Mouse (Mus musculus) liver, embryonic 16.5 days (tissue): ENCODE data around the gene Olfr1444. TPM values are rescaled to one million over a fixed set of nuclear protein-coding genes. Genes with fewer than 3 reads are reported as not detected.

ENCODE experiments used
- ATAC-seq: fragments of 200-750 bp; cut with Nextera tagmentation; 2 replicates; pipeline ENCODE4 v1.8.0; 2017; ENCODE audit warnings: low read depth, mild to moderate bottlenecking, moderate number of reproducible peaks, moderate library complexity
- H3K27ac ChIP-seq: fragments of 300-500 bp; sonication (generic); 2 replicates; pipeline ENCODE4 v1.5.1; 2014; ENCODE audit warnings: mild to moderate bottlenecking, low read length
- H3K27me3 ChIP-seq: fragments of 300-500 bp; sonication (generic); 2 replicates; pipeline ENCODE4 v1.6.1; 2014; ENCODE audit warnings: low read depth, low read length, mixed read lengths; ENCODE audit not compliant: control insufficient read depth, insufficient read depth
- H3K36me3 ChIP-seq: fragments of 300-500 bp; sonication (generic); 2 replicates; pipeline ENCODE4 v1.6.1; 2014; ENCODE audit warnings: mild to moderate bottlenecking; ENCODE audit not compliant: control insufficient read depth, insufficient read depth
- H3K4me1 ChIP-seq: fragments of 300-500 bp; sonication (generic); 2 replicates; pipeline ENCODE4 v1.6.1; 2014; ENCODE audit warnings: low read depth, low read length, mixed read lengths; ENCODE audit not compliant: control insufficient read depth
- H3K4me2 ChIP-seq: fragments of 300-500 bp; sonication (generic); 2 replicates; pipeline ENCODE4 v1.6.1; 2014; ENCODE audit warnings: low read depth, low read length, mixed read lengths
- H3K4me3 ChIP-seq: fragments of 300-500 bp; sonication (generic); 2 replicates; pipeline ENCODE4 v1.5.1; 2014; ENCODE audit warnings: low read depth, mild to moderate bottlenecking, low read length
- H3K9ac ChIP-seq: fragments of 300-500 bp; sonication (generic); 2 replicates; pipeline ENCODE4 v1.6.1; 2014; ENCODE audit warnings: low read depth, low read length
- H3K9me3 ChIP-seq: fragments of 300-500 bp; sonication (generic); replicated peaks from 2 replicates; pipeline ENCODE4 v1.6.1; 2016; ENCODE audit warnings: low read length; ENCODE audit not compliant: control insufficient read depth
- WGBS: fragments of 180-500 bp; shearing (Covaris S2); extraction: QIAGEN DNeasy Blood & Tissue Kit; methylation state at CpG from one replicate; pipeline ENCODE4 v1.1.7; 2014; ENCODE audit not compliant: insufficient replicate concordance; 5-methylcytosine and 5-hydroxymethylcytosine counted together
- polyA plus RNA-seq: library from polyadenylated mRNA; unstranded; fragments of >200 nt; fragmentation: Nextera tagmentation; extraction: Ambion mirVana; gene quantifications from 2 replicates; pipeline ENCODE4 v1.2.1, GENCODE M21; 2015

The Olfr1444 gene
- polyA plus RNA-seq, result not detected in 2 replicates

DNA sequence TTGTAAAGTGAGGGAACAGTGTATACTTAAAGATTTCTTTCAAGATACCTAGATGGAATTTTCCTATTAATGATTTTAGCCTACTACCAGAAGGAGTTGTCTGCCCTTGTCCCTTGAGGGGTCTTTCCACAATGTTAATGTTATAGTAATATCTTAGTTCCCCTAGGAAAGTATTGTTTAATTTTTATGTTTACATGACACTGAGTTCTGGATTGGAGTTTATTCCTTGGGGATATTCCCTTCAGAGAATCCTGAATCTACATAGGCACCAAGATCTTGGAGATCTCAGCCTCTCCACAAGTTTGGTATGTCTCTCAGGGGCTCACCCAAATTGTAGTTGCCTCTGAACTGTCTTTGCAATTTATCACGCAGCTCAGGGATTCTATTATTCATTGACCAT, at the start of gene Olfr1444:
Gene Olfr1444, plus strand, starts transcription at position 301 of the 400 bp plus-strand sequence.
- H3K4me2 ChIP-seq, result no peak within 1 kb of the TSS

DNA sequence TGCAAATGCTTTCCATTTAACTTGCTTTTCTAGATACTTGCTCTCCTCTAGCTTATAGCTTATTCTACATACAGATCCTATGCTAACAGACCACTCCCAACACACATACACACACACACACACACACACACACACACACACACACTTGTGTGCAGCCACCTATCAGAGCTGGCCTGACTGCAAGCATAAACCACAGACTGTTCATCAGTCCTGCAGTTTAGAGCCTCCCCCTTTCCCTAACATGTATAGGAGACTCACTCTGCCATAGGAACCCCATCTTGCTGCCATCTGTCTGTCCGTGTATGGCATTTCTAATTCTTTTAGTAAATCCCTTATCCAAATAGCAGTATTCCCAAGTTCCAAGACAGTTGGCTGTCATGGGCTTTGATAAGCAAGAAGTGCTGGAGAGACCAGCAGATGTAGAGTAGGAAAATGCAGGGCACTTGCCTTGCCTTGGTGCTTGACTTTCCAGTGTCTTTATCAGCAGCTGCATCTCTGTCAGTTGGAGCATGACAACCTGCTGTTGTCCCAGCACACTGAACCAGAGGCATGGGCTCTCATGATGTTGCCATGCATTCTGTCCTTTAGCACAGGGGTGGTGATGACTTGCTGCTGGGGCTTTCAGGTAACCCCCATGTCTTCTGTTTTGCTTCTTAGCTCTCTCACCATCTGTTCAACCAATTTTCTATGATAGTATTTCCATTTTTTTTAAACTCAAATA, 44.3 kb upstream of the Olfr1444 start:
- Histone ChIP-seq H3K36me3 (no peaks in the 10 kb centered on the region), H3K9me3 (no peaks in the 10 kb centered on the region), H3K4me3 (no peak overlapping the region), H3K27ac (no peak overlapping the region), H3K4me1 (no peaks in the 10 kb centered on the region), H3K4me2 (no peak overlapping the region), H3K9ac (no peak overlapping the region), H3K27me3 (no peaks in the 10 kb centered on the region)
- ATAC-seq, result no peak
- WGBS, result 29% methylated on average over 1 of the region's 1 CpGs

More for the DNA sequence above, at the start of gene Olfr1444:
- H3K4me1 ChIP-seq, result no peaks in the 10 kb centered on the region
- no peaks in the 10 kb centered on the region for H3K36me3 ChIP-seq
- no peak within 1 kb of the TSS for H3K4me3 ChIP-seq
- no peaks in the 10 kb centered on the region for H3K9me3 ChIP-seq
- H3K9ac ChIP-seq, result no peak within 1 kb of the TSS
- ATAC-seq, result no peak
- H3K27ac ChIP-seq, result no peak within 1 kb of the TSS
- H3K27me3 ChIP-seq, result no peaks in the 10 kb centered on the region
- WGBS, result 33% methylated on average over 1 of the region's 1 CpGs

DNA sequence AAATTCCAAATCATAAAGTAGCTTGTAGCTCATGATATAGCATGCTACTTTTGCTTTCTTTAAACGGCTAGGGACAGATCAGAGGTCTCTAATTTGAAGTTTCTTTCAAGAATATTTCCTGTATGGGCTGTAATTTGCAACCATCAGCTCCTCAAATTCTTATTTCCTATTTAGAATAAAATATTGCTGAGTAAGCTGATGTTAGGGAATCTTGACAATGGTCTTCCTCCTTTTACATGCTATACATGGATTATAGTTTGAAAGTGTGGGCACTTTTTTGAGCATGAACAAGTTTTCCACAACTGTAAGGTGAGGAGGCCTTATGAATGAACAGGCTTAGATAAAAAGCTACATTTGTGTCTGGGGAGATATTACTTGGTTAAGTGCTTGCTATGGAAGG, 43.2 kb upstream of the Olfr1444 start:
- Histone ChIP-seq H3K27ac (no peak overlapping the region), H3K9ac (no peak overlapping the region), H3K36me3 (no peaks in the 10 kb centered on the region), H3K27me3 (no peaks in the 10 kb centered on the region), H3K4me3 (no peak overlapping the region), H3K9me3 (no peaks in the 10 kb centered on the region), H3K4me1 (no peaks in the 10 kb centered on the region), H3K4me2 (no peak overlapping the region)
- ATAC-seq, result no peak
- 59% methylated on average over 1 of the region's 1 CpGs for WGBS

- no peak for ATAC-seq
- no peak overlapping the region for H3K4me2 ChIP-seq
- no peak overlapping the region for H3K27ac ChIP-seq
- no peaks in the 10 kb centered on the region for H3K9me3 ChIP-seq
- 74% methylated on average over 1 of the region's 1 CpGs for WGBS
- no peaks in the 10 kb centered on the region for H3K36me3 ChIP-seq
- H3K9ac ChIP-seq, result no peak overlapping the region
- H3K4me1 ChIP-seq, result no peaks in the 10 kb centered on the region
- no peak overlapping the region for H3K4me3 ChIP-seq
- no peaks in the 10 kb centered on the region for H3K27me3 ChIP-seq
Measured at GRCm38 (mm10) chr19:12818507-12818906, 38.6 kb upstream of the Olfr1444 start.

- Histone ChIP-seq H3K27me3 (no peaks in the 10 kb centered on the region), H3K4me2 (no peak overlapping the region), H3K4me1 (no peaks in the 10 kb centered on the region), H3K36me3 (no peaks in the 10 kb centered on the region), H3K9ac (no peak overlapping the region), H3K9me3 (no peaks in the 10 kb centered on the region), H3K4me3 (no peak overlapping the region), H3K27ac (no peak overlapping the region)
- no peak for ATAC-seq
- 17% methylated on average over 4 of the region's 4 CpGs for WGBS
Measured at GRCm38 (mm10) chr19:12820383-12820782, 36.7 kb upstream of the Olfr1444 start.

- no peak for ATAC-seq
- H3K4me3 ChIP-seq, result no peak overlapping the region
- no peaks in the 10 kb centered on the region for H3K27me3 ChIP-seq
- 68% methylated on average over 4 of the region's 4 CpGs for WGBS
- no peaks in the 10 kb centered on the region for H3K4me1 ChIP-seq
- no peak overlapping the region for H3K9ac ChIP-seq
- H3K36me3 ChIP-seq, result no peaks in the 10 kb centered on the region
- no peaks in the 10 kb centered on the region for H3K9me3 ChIP-seq
- no peak overlapping the region for H3K27ac ChIP-seq
- H3K4me2 ChIP-seq, result no peak overlapping the region
Measured at GRCm38 (mm10) chr19:12824549-12824948, 32.5 kb upstream of the Olfr1444 start.

- ATAC-seq, result no peak
- Histone ChIP-seq H3K27ac (no peak overlapping the region), H3K4me2 (no peak overlapping the region), H3K9me3 (no peaks in the 10 kb centered on the region), H3K9ac (no peak overlapping the region), H3K4me1 (no peaks in the 10 kb centered on the region; the same call in 1 of the 2 replicates), H3K4me3 (no peak overlapping the region), H3K36me3 (no peaks in the 10 kb centered on the region), H3K27me3 (no peaks in the 10 kb centered on the region)
- WGBS, result 49% methylated on average over 2 of the region's 2 CpGs
Measured at GRCm38 (mm10) chr19:12830823-12831430, 26.2 kb upstream of the Olfr1444 start.

GRCm38 (mm10) chr19:12831559-12831958, 25.5 kb upstream of the Olfr1444 start:
- Histone ChIP-seq H3K4me3 (no peak overlapping the region), H3K9me3 (no peaks in the 10 kb centered on the region), H3K9ac (no peak overlapping the region), H3K4me1 (no peaks in the 10 kb centered on the region; the same call in 1 of the 2 replicates), H3K27ac (no peak overlapping the region), H3K4me2 (no peak overlapping the region), H3K36me3 (no peaks in the 10 kb centered on the region), H3K27me3 (no peaks in the 10 kb centered on the region)
- 52% methylated on average over 1 of the region's 1 CpGs for WGBS
- ATAC-seq, result no peak

DNA sequence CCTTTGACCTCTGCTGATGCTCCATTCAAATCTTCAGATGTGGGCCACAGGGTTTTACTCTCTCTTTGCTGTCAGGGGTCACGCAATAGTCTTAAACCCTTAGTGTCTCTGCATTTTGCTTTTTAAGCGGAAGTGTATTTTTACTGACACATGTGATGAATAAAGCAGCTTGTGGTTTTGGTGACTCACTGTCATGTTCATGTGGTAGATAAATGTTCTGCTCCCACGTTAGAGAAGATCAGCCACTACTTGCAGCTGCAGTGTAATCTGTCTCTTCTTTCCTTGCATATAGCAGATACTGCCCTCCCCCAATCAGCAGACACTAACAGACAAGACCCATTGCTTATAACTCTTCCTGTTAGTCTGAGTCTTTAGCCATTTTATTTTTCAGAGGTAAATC, 23.5 kb upstream of the Olfr1444 start:
- H3K27ac ChIP-seq, result no peak overlapping the region
- H3K9me3 ChIP-seq, result no peaks in the 10 kb centered on the region
- no peak overlapping the region for H3K4me2 ChIP-seq
- no peaks in the 10 kb centered on the region for H3K27me3 ChIP-seq
- H3K4me3 ChIP-seq, result no peak overlapping the region
- 18% methylated on average over 3 of the region's 3 CpGs for WGBS
- no peaks in the 10 kb centered on the region; the same call in 1 of the 2 replicates for H3K4me1 ChIP-seq
- no peak overlapping the region for H3K9ac ChIP-seq
- no peaks in the 10 kb centered on the region for H3K36me3 ChIP-seq
- ATAC-seq, result peak; percentile 51; the same call in 1 of the 2 replicates
